Mouse (Mus musculus) NIH3T3 (cell line): ENCODE results near the gene Gm28051.

Experiments
- DNase-seq: peaks from one replicate; pipeline ENCODE4 v3.0.0-alpha.2; 2012; ENCODE audit warnings: low read depth

Gm28051 gene

GRCm38 (mm10) chr12:102757689-102758402 is at the start of gene Gm28051, which contains the start of the genes Gon7 and Ubr7:
Gene Gm28051 (minus strand): TSS chr12:102757765.
Gene Gon7 (minus strand): TSS chr12:102757803.
Gene Ubr7 (plus strand): TSS chr12:102757967.
- peak; percentile 98 for DNase-seq

GRCm38 (mm10) chr12:102799528-102799927 is 42.0 kb upstream of the Gm28051 start:
- DNase-seq = no peak

- DNase-seq = no peak
Observed at GRCm38 (mm10) chr12:102787927-102788326, 30.4 kb upstream of the Gm28051 start.

GRCm38 (mm10) chr12:102785593-102785985 is 28.0 kb upstream of the Gm28051 start:
- DNase-seq = no peak

GRCm38 (mm10) chr12:102784899-102785592 is 27.5 kb upstream of the Gm28051 start:
- DNase-seq = no peak

GRCm38 (mm10) chr12:102782841-102783240 is 25.3 kb upstream of the Gm28051 start:
- DNase-seq = no peak

GRCm38 (mm10) chr12:102779452-102779851 is 21.9 kb upstream of the Gm28051 start:
- DNase-seq = peak; percentile 38

- no peak for DNase-seq
Observed at GRCm38 (mm10) chr12:102778151-102778550, 20.6 kb upstream of the Gm28051 start.

GRCm38 (mm10) chr12:102776035-102776434 is 18.5 kb upstream of the Gm28051 start:
- DNase-seq = no peak

GRCm38 (mm10) chr12:102772676-102773075 is 15.1 kb upstream of the Gm28051 start:
- DNase-seq = no peak

- DNase-seq = no peak
Observed at GRCm38 (mm10) chr12:102771601-102772000, 14.0 kb upstream of the Gm28051 start.

- DNase-seq = no peak
Observed at GRCm38 (mm10) chr12:102769000-102769399, 11.4 kb upstream of the Gm28051 start.

- no peak for DNase-seq
Observed at GRCm38 (mm10) chr12:102763696-102764095, 6.1 kb upstream of the Gm28051 start.

- no peak for DNase-seq
Observed at GRCm38 (mm10) chr12:102761668-102762067, 4.1 kb upstream of the Gm28051 start.

- DNase-seq = no peak
Observed at GRCm38 (mm10) chr12:102758936-102759335, 1.4 kb upstream of the Gm28051 start.

GRCm38 (mm10) chr12:102758403-102758756 is 815 bp upstream of the Gm28051 start, which contains the start of gene Gm20604:
Gene Gm20604 (minus strand): TSS chr12:102758672.
- no peak for DNase-seq

GRCm38 (mm10) chr12:102757055-102757688 is 393 bp downstream of the Gm28051 start:
- DNase-seq = peak; percentile 30

GRCm38 (mm10) chr12:102756304-102756703 is 1.3 kb downstream of the Gm28051 start:
- peak; percentile 58 for DNase-seq

- no peak for DNase-seq
Observed at GRCm38 (mm10) chr12:102748256-102748655, 9.3 kb downstream of the Gm28051 start.

- peak; percentile 37 for DNase-seq
Observed at GRCm38 (mm10) chr12:102744839-102745238, 12.7 kb downstream of the Gm28051 start.

GRCm38 (mm10) chr12:102743589-102744574 is 13.7 kb downstream of the Gm28051 start, which contains the start of the genes Moap1 and Tmem251:
Gene Moap1 (minus strand): TSS chr12:102743661.
Gene Tmem251 (plus strand): TSS chr12:102743762.
- peak; percentile 93 for DNase-seq
